Mouse (Mus musculus): ENCODE measurements at regions not wholly inside any gene's neighbourhood (a gene's known extent, or its start where the extent isn't known, plus 50 kb on each side); places are given as distances from the start of the nearest gene placed in this dataset.

- no peak for DNase-seq (ENCODE audit: low read depth, low spot score)
These were observed 106.2 kb downstream of the Rassf10 start for GRCm38 (mm10) chr7:113059967-113060284.

- DNase-seq (ENCODE audit: low read depth, low spot score), result no peak
These were observed 107.2 kb downstream of the Rassf10 start for GRCm38 (mm10) chr7:113060991-113061390.

GRCm38 (mm10) chr7:113066536-113066935 is 112.8 kb downstream of the Rassf10 start:
- no peak for DNase-seq (ENCODE audit: low read depth, low spot score)

- no peak for DNase-seq (ENCODE audit: low read depth, low spot score)
These were observed 114.5 kb downstream of the Rassf10 start for GRCm38 (mm10) chr7:113068296-113068695.

GRCm38 (mm10) chr7:113069336-113069924 is 115.7 kb downstream of the Rassf10 start:
- DNase-seq (ENCODE audit: low read depth, low spot score), result no peak

- no peak for DNase-seq (ENCODE audit: low read depth, low spot score)
These were observed 117.7 kb downstream of the Rassf10 start for GRCm38 (mm10) chr7:113071418-113071817.

- DNase-seq (ENCODE audit: low read depth, low spot score), result no peak
These were observed 120.0 kb downstream of the Rassf10 start for GRCm38 (mm10) chr7:113073781-113074180.

GRCm38 (mm10) chr7:113075371-113075770 is 121.6 kb downstream of the Rassf10 start:
- no peak for DNase-seq (ENCODE audit: low read depth, low spot score)

- DNase-seq (ENCODE audit: low read depth, low spot score), result no peak
These were observed 122.5 kb downstream of the Rassf10 start for GRCm38 (mm10) chr7:113076243-113076642.

GRCm38 (mm10) chr7:113081120-113081519 is 126.1 kb upstream of the Arntl start:
- no peak for DNase-seq (ENCODE audit: low read depth, low spot score)

GRCm38 (mm10) chr7:113084930-113085625 is 122.2 kb upstream of the Arntl start:
- no peak for DNase-seq (ENCODE audit: low read depth, low spot score)

GRCm38 (mm10) chr7:113086158-113086557 is 121.1 kb upstream of the Arntl start:
- DNase-seq (ENCODE audit: low read depth, low spot score), result no peak

- DNase-seq (ENCODE audit: low read depth, low spot score), result no peak
These were observed 119.6 kb upstream of the Arntl start for GRCm38 (mm10) chr7:113087646-113088045.

- DNase-seq (ENCODE audit: low read depth, low spot score), result no peak
These were observed 118.2 kb upstream of the Arntl start for GRCm38 (mm10) chr7:113089044-113089443.

- DNase-seq (ENCODE audit: low read depth, low spot score), result no peak
These were observed 113.3 kb upstream of the Arntl start for GRCm38 (mm10) chr7:113093931-113094330.

- DNase-seq (ENCODE audit: low read depth, low spot score), result no peak
These were observed 112.2 kb upstream of the Arntl start for GRCm38 (mm10) chr7:113095092-113095491.

GRCm38 (mm10) chr7:113104265-113104664 is 103.0 kb upstream of the Arntl start:
- peak; percentile 45 for DNase-seq (ENCODE audit: low read depth, low spot score)

- DNase-seq (ENCODE audit: low read depth, low spot score), result peak; percentile 9
These were observed 101.9 kb upstream of the Arntl start for GRCm38 (mm10) chr7:113105359-113105758.

- DNase-seq (ENCODE audit: low read depth, low spot score), result no peak
These were observed 100.5 kb upstream of the Arntl start for GRCm38 (mm10) chr7:113106731-113107130.

- no peak for DNase-seq (ENCODE audit: low read depth, low spot score)
These were observed 99.3 kb upstream of the Arntl start for GRCm38 (mm10) chr7:113107965-113108364.

GRCm38 (mm10) chr7:113108442-113109000 is 98.7 kb upstream of the Arntl start:
- DNase-seq (ENCODE audit: low read depth, low spot score), result no peak

- DNase-seq (ENCODE audit: low read depth, low spot score), result no peak
These were observed 97.8 kb upstream of the Arntl start for GRCm38 (mm10) chr7:113109481-113109880.

- no peak for DNase-seq (ENCODE audit: low read depth, low spot score)
These were observed 96.3 kb upstream of the Arntl start for GRCm38 (mm10) chr7:113110867-113111508.

All from A20 (cell line).